Mouse (Mus musculus) inflammation-experienced regulatory T-cells, adult 6 months (primary cell): ENCODE measurements around the gene Ccdc162. TPM values are rescaled to one million over a fixed set of nuclear protein-coding genes. Genes with fewer than 3 reads are reported as not detected.
A peak's percentile ranks its signal among the peaks of the same experiment; 100 is the strongest.

Experiments
- ATAC-seq: one replicate; pipeline ENCODE4 v1.8.0; 2017
- polyA plus RNA-seq, 3 experiments: library from polyadenylated mRNA; unstranded; fragments of 100-300 nt; shearing (Covaris generic); gene quantifications; one replicate each; pipeline ENCODE4 v1.2.1; 2017

Ccdc162 gene
- polyA plus RNA-seq, 3 experiments from 2014 or later, result 0.19 to 1.6 (median 1.3) TPM

GRCm38 (mm10) chr10:41535991-41536390 is 180.4 kb downstream of the Ccdc162 start:
- no peak for ATAC-seq

DNA sequence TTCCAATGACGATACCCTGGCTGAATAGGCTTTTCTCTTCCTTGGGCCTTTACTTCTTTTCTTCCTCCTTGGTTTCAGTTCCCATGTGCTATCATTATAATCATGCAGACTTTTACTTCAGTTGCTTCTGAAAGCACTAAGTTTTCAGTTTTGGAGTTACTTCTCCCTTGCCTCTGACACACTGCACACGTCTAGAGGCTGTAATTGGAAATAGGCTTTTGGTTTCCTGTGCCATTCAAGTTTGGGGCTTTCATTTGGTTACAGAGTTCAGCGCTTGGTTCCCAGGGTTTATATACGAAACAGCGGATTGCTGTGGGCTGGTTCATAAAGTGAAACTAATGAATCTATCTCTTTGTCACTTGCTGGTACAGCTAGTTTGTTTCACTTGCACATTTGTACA is 186.5 kb downstream of the Ccdc162 start:
- ATAC-seq, result peak; percentile 86

DNA sequence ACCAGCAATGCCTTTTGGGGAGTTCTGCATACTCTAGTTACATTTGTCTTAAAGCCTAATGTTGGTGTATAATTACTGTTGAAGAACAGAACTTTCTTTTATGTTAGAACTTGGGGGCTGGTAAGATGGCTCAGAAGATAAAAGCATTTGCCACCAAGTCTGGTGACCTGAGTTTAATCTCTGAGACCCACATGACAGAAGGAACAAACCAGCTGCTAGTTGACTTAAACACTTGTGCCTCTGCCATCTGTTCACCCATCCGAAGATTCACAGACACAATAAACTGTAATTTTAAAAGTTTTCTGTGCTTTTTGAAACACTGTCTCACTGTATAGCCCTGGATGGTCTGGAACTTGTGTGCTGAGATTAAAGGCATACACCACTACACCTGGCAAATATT is 190.7 kb downstream of the Ccdc162 start:
- no peak for ATAC-seq

DNA sequence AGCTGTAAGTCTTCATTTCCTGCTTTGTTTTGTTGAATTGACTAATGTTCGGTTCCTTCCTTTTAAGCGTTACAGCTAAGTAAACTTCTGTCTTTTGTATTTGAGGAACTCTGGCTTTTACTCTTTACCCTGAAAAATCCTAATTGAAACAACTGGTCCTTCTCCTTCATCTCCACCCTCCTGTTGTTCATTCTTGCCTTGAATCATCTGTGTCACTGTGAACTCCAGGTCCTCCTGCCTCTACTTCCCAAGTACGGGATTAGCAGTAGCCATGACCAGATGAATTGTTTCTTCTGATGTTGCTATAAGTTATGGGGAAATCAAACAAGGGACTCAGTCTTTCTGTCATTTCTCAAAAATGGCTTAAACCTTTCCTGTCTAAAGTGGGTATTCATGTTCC is 193.0 kb downstream of the Ccdc162 start:
- no peak for ATAC-seq

DNA sequence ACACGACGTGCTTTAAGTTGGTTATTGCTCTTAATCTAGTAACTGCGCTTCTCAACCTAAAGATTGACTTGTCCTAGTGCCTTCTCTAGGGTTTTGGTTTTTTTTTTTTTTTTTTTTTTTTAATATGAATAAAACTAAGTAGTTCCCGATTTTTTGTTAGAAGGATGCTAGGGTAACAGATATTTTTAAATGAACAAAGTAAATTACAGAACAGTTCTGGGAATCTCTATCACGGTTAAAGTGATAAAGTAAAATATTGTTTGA is 196.1 kb downstream of the Ccdc162 start:
- ATAC-seq, result no peak

GRCm38 (mm10) chr10:41519640-41520409 is 196.6 kb downstream of the Ccdc162 start:
- ATAC-seq, result peak; percentile 23

GRCm38 (mm10) chr10:41518981-41519618 is 197.3 kb downstream of the Ccdc162 start, which contains the start of gene Cd164:
Gene Cd164 (plus strand): TSS chr10:41519414.
- ATAC-seq, result peak; percentile 72

DNA sequence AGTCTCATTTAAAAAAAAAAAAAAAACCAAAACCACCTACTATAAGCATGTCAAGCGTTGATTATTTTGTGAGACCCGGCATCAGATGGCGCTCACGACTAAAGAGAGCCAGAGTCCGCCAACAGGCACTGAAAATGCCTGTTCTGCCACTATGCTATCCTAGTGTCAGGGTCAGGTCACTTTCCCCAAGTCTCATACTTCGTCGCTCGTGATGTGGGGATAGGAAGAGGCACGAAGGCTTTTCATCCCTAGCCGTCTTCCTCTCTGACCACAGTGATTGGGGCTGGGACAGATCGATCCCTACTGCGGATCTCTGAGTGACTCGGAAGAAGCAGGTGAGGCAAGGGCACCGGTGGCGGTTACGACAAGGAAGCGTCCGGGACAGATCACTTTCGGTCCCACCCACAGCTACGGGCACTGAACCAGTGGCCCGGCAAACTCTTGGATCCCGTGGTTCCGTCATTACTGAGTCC is 197.9 kb downstream of the Ccdc162 start:
- ATAC-seq, result peak; percentile 68

GRCm38 (mm10) chr10:41514921-41515320 is 201.5 kb downstream of the Ccdc162 start:
- ATAC-seq, result no peak

GRCm38 (mm10) chr10:41514301-41514700 is 202.1 kb downstream of the Ccdc162 start:
- no peak for ATAC-seq

GRCm38 (mm10) chr10:41509160-41509559 is 207.3 kb downstream of the Ccdc162 start:
- ATAC-seq, result peak; percentile 54

- ATAC-seq, result peak; percentile 81
Measured at GRCm38 (mm10) chr10:41505446-41505845, 211.0 kb downstream of the Ccdc162 start.

DNA sequence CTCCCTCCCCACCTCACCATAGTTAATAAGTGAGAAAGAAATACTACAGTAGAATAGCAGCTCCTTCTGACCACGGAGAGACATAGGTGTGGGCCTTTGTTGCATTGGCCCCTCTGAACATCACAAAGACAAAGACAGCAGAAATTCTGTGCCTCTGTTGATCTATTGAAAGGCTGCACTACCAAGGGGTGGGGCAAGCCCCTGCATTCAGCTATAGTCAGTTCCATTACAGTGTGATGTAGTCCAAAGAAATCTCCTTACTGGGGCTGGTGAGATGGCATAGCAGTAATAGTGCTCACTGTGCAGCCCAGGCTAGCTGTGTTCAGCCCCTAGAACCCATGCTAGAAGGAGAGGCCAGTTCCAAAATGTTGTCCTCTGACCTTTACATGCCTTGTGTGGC is 211.4 kb downstream of the Ccdc162 start:
- ATAC-seq, result no peak

GRCm38 (mm10) chr10:41500941-41501340 is 215.5 kb downstream of the Ccdc162 start:
- no peak for ATAC-seq

- ATAC-seq, result no peak
Measured at GRCm38 (mm10) chr10:41491111-41491510, 225.3 kb downstream of the Ccdc162 start.

DNA sequence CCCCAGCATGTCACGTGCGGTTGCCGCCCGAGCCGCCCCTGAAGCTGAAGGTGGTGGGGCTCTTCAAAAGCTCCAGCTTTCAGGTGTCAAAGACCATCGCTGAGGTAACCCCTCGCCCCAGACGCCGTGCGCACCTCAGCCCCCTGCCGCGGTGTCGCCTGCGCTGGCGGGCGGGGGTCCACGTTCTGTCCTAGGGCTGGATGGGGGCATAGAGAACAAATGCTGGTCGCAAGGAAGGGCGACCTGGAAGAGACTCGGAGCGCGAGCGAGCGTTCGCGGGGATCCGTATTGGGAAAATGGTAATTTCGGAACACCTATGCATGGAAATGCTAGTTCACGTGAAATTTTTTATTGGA is 225.9 kb downstream of the Ccdc162 start:
- no peak for ATAC-seq

GRCm38 (mm10) chr10:41489708-41490517 is 226.5 kb downstream of the Ccdc162 start, which contains the start of the genes Smpd2 and Ppil6:
Gene Smpd2 (minus strand): TSS chr10:41490369.
Gene Ppil6 (plus strand): TSS chr10:41490439.
- ATAC-seq, result peak; percentile 89

GRCm38 (mm10) chr10:41489294-41489693 is 227.1 kb downstream of the Ccdc162 start:
- ATAC-seq, result peak; percentile 10

DNA sequence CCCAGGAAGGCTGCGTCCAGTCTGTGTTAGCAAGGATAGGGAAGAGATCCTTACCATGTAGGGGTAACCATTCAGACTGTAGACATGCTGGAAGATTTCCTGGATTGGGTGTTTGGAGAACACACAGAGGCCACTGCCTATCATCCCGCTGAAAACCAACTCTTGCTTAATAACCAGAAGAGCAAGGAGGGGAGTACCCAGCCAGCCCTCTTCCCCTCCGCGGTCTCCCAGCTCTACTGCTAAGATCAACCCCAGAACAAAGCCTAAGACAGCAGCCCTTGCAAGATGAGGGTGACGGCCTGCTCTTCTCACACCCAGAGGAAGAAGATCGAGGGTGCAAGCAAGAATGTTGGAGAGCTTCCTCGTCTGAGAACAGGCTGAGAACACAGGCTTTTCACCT is 227.6 kb downstream of the Ccdc162 start:
- ATAC-seq, result no peak
